Mouse (Mus musculus): ENCODE measurements around the gene Med13l.
A peak's percentile ranks its signal among the peaks of the same experiment; 100 is the strongest.
"Not testable (repeated sequence)": the region's sequence is repeated elsewhere in the genome, so short reads cannot be mapped to it uniquely, and the experiment has no call there.

The Med13l gene

GRCm38 (mm10) chr5:118635476-118636187 is 75.2 kb downstream of the Med13l start:
- no peak for DNase-seq

GRCm38 (mm10) chr5:118636399-118637369 is 76.2 kb downstream of the Med13l start:
- no peak for DNase-seq

GRCm38 (mm10) chr5:118637931-118638330 is 77.5 kb downstream of the Med13l start:
- DNase-seq, result no peak

GRCm38 (mm10) chr5:118638534-118639109 is 78.1 kb downstream of the Med13l start:
- no peak for DNase-seq

- no peak for DNase-seq
These were observed 78.7 kb downstream of the Med13l start for GRCm38 (mm10) chr5:118639117-118639707.

GRCm38 (mm10) chr5:118644041-118644440 is 83.6 kb downstream of the Med13l start:
- no peak for DNase-seq

- no peak for DNase-seq
These were observed 84.0 kb downstream of the Med13l start for GRCm38 (mm10) chr5:118644511-118644910.

- no peak for DNase-seq
These were observed 84.8 kb downstream of the Med13l start for GRCm38 (mm10) chr5:118645196-118645805.

GRCm38 (mm10) chr5:118646897-118647296 is 86.4 kb downstream of the Med13l start:
- DNase-seq, result no peak

- DNase-seq, result no peak
These were observed 86.9 kb downstream of the Med13l start for GRCm38 (mm10) chr5:118647384-118647783.

- peak; percentile 50 to 69 for DNase-seq
These were observed 88.9 kb downstream of the Med13l start for GRCm38 (mm10) chr5:118649215-118650006.

GRCm38 (mm10) chr5:118650007-118650548 is 89.6 kb downstream of the Med13l start:
- no peak for DNase-seq

GRCm38 (mm10) chr5:118650746-118651145 is 90.3 kb downstream of the Med13l start:
- DNase-seq, result no peak

- no peak for DNase-seq
These were observed 92.1 kb downstream of the Med13l start for GRCm38 (mm10) chr5:118652611-118653010.

- DNase-seq, result not testable (repeated sequence)
These were observed 92.6 kb downstream of the Med13l start for GRCm38 (mm10) chr5:118653119-118653518.

- DNase-seq, result no peak
These were observed 94.1 kb downstream of the Med13l start for GRCm38 (mm10) chr5:118654599-118654998.

GRCm38 (mm10) chr5:118655025-118655424 is 94.5 kb downstream of the Med13l start:
- DNase-seq, result peak in 1 of 2 experiments; percentile 37

- no peak for DNase-seq
These were observed 94.9 kb downstream of the Med13l start for GRCm38 (mm10) chr5:118655428-118655827.

GRCm38 (mm10) chr5:118655966-118656365 is 95.5 kb downstream of the Med13l start:
- DNase-seq, result no peak

- DNase-seq, result no peak
These were observed 97.9 kb downstream of the Med13l start for GRCm38 (mm10) chr5:118658256-118658837.

- DNase-seq, result no peak
These were observed 99.2 kb downstream of the Med13l start for GRCm38 (mm10) chr5:118659713-118660112.

All from kidney, adult 8-10 months (tissue).